Mouse (Mus musculus) bone marrow macrophage, adult 2 months (primary cell): ENCODE data around the gene Mpzl3. TPM values are rescaled to one million over a fixed set of nuclear protein-coding genes. Genes with fewer than 3 reads are reported as not detected.

Experiments
- H3K27ac ChIP-seq: 2 replicates; pipeline ENCODE4 v1.5.1; 2012; ENCODE audit warnings: low read depth, low read length; ENCODE audit not compliant: insufficient read depth
- H3K4me1 ChIP-seq: 2 replicates; pipeline ENCODE4 v1.6.1; 2012; ENCODE audit warnings: low read length; ENCODE audit not compliant: control insufficient read depth, insufficient read depth
- H3K4me3 ChIP-seq: 2 replicates; pipeline ENCODE4 v1.5.1; 2012; ENCODE audit warnings: mild to moderate bottlenecking, low read length, moderate library complexity; ENCODE audit not compliant: insufficient read depth
- CTCF ChIP-seq: IDR thresholded peaks from 2 replicates; pipeline ENCODE4 v1.5.1; 2012; ENCODE audit warnings: low read depth, mild to moderate bottlenecking, low read length, moderate library complexity
- POLR2A ChIP-seq: IDR thresholded peaks from 2 replicates; pipeline ENCODE4 v1.6.1; 2012; ENCODE audit warnings: mild to moderate bottlenecking, low read depth, low read length, borderline replicate concordance
- polyA plus RNA-seq: library from polyadenylated mRNA; stranded (reverse); fragments of >200 nt; gene quantifications from 2 replicates; pipeline ENCODE4 v1.2.4, GENCODE M21; 2012; ENCODE audit not compliant: missing spikeins, insufficient read depth, insufficient read length

The Mpzl3 gene
- polyA plus RNA-seq, 1 experiment: 1.1 TPM

DNA sequence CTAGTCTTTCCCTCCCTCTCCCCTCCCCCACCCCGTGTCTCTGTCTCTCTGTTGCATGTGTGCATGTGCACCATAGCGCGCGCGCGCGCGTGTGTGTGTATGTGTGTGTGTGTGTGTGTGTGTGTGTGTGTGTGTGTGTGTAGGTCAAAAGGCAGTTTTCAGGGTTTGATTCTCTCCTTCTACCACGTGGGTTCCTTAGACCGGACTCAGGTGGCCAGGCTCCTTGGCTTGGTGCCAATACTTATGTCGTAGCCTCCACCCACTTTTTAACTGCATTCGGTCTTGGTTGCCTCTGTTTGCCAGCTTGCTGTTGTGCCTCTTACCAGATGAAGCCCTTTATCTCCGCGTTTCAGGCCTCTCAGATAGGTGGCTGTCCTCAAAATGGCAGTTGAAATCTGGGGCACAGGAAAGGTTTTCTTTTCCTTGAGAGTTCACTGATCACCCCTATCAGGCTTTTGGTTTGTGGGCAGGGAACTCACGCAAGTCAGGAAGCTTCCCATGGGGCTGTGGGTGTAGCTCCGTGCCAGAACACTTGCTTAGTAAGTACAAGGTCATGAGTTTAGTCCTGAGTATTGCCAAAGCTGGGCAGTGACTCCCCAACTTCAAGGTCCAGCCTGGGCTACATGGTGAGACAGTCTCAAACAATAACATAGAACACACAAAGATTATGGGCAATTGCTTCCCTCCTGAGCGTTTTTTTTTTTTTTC, 13.7 kb upstream of the Mpzl3 start:
- Histone ChIP-seq H3K27ac (no peak overlapping the region), H3K4me3 (no peak overlapping the region), H3K4me1 (no peaks in the 10 kb centered on the region)
- TF ChIP-seq POLR2A: no peak
- no peak for TF ChIP-seq CTCF

DNA sequence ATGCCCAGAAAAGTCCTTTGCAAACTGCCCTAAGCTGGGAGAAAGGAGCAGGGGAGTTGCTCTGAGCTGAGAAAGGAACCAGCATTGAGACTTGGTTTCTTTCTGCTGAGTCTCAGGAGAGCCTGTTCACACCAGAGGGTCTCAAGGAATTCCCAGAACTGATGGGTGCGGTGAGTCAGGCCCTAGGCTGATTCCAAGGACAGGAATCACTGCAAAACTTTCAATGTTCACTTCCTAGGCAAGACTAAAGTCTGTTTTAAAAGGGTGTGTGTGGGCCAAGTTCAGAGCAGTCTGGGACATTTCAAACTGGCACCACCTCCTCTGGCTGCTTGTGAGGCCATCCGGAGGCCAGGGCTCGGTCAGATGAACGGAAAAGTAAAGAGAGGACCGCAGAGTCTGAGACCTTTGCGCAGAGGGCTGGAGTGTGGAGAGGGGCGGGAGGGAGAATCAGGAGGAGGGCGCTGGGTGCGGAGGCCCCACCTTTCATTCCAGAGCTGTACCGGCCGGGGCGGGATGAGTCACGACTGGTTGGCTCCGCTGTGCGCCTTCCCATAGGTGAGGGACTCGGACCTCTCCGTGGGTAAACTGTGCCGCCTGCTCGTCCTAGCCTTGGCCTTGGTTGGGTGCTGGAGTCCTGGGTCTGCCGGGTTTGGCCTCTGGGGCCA, 12.8 kb upstream of the Mpzl3 start:
- H3K4me3 ChIP-seq: no peak overlapping the region
- no peak overlapping the region for H3K27ac ChIP-seq
- no peaks in the 10 kb centered on the region for H3K4me1 ChIP-seq
- TF ChIP-seq CTCF: no peak
- TF ChIP-seq POLR2A: no peak

DNA sequence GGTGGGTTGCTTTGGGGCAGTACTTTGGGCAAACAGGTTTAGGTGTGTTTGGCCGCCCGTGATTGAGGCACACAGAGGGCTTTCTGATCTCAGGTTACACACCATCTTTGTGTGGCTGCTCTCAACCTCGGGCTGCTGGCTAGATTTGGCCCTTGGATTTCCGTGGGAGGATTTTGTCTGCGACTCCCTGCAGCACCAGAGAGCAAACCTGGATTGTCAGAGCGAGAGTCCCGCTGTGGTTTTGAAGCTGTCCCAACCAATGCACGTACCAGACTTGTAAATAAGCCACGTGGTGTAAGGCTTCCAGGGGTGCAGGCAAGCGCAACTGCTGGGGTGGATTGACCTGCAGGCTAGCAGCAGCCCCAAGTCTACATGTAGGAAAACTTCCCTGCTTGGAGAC, 12.0 kb upstream of the Mpzl3 start:
- Histone ChIP-seq H3K4me1 (no peaks in the 10 kb centered on the region), H3K27ac (no peak overlapping the region), H3K4me3 (no peak overlapping the region)
- TF ChIP-seq CTCF (no peak), POLR2A (no peak)

- Histone ChIP-seq H3K27ac (no peak overlapping the region), H3K4me1 (peaks cover 4% of the 10 kb centered on the region), H3K4me3 (no peak overlapping the region)
- TF ChIP-seq POLR2A (no peak), CTCF (no peak)
Observed at GRCm38 (mm10) chr9:45046973-45047372, 8.0 kb upstream of the Mpzl3 start.

DNA sequence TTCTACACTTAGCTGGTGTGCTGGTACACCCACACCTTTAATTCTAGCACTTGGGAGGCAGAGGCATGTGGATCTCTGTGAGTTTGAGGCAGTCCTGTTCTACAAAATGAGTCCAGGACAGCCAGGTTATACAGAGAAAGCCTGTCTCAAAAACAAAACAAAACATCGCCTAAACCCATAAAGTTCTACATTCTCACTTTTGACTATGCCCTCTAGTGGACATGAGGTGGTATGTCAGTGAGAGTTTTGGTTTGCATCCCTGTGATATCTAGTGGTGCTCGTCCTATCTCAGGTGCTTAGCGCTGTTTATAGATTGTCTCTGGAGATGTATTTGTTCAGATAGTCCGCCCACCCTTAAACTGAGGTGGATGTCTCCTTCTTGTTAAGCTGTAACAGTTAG, 6.5 kb upstream of the Mpzl3 start:
- H3K4me1 ChIP-seq: peaks cover 4% of the 10 kb centered on the region
- no peak for TF ChIP-seq CTCF
- TF ChIP-seq POLR2A: no peak
- H3K27ac ChIP-seq: no peak overlapping the region
- no peak overlapping the region for H3K4me3 ChIP-seq

- TF ChIP-seq POLR2A (no peak), CTCF (no peak)
- no peak overlapping the region for H3K27ac ChIP-seq
- H3K4me1 ChIP-seq: peaks cover 4% of the 10 kb centered on the region
Observed at GRCm38 (mm10) chr9:45049731-45050130, 5.3 kb upstream of the Mpzl3 start.

GRCm38 (mm10) chr9:45050301-45050700, 4.7 kb upstream of the Mpzl3 start:
- Histone ChIP-seq H3K4me1 (peaks cover 4% of the 10 kb centered on the region), H3K4me3 (no peak overlapping the region), H3K27ac (no peak overlapping the region)
- TF ChIP-seq POLR2A (no peak), CTCF (no peak)

More at GRCm38 (mm10) chr9:45049731-45050130, 5.3 kb upstream of the Mpzl3 start:
- H3K4me3 ChIP-seq: no peak overlapping the region

- H3K27ac ChIP-seq: no peak overlapping the region
- no peak overlapping the region for H3K4me3 ChIP-seq
- TF ChIP-seq POLR2A: no peak
- no peak for TF ChIP-seq CTCF
- H3K4me1 ChIP-seq: no peaks in the 10 kb centered on the region
Observed at GRCm38 (mm10) chr9:45058304-45058940, 3.4 kb downstream of the Mpzl3 start.

- TF ChIP-seq POLR2A: no peak
- no peak for TF ChIP-seq CTCF
- Histone ChIP-seq H3K27ac (no peak overlapping the region), H3K4me1 (no peaks in the 10 kb centered on the region), H3K4me3 (no peak overlapping the region)
Observed at GRCm38 (mm10) chr9:45060151-45060550, 5.2 kb downstream of the Mpzl3 start.

- Histone ChIP-seq H3K4me1 (no peaks in the 10 kb centered on the region), H3K27ac (no peak overlapping the region), H3K4me3 (no peak overlapping the region)
- no peak for TF ChIP-seq POLR2A
- TF ChIP-seq CTCF: no peak
Observed at GRCm38 (mm10) chr9:45062677-45063076, 7.7 kb downstream of the Mpzl3 start.
